Mouse (Mus musculus): ENCODE results near the gene Zbtb9. TPM values are rescaled to one million over a fixed set of nuclear protein-coding genes. Genes with fewer than 3 reads are reported as not detected.

Zbtb9 gene
- total and polyA plus RNA-seq, 3 experiments, result 10.7 to 13.4 TPM; not detected in 1

- H3K9me3 ChIP-seq (replicated peaks; ENCODE audit: insufficient read depth, low read length), result no peaks in the 10 kb centered on the region
- H3K27me3 ChIP-seq (ENCODE audit: control insufficient read depth in 1 of 2, insufficient read depth in 2 of 2, low read length in 2 of 2), result no peaks in the 10 kb centered on the region
- no peak for DNase-seq (ENCODE audit: low read depth, low spot score)
- no peak overlapping the region for H3K9ac ChIP-seq (ENCODE audit: control insufficient read depth, low read depth, low read length, poor library complexity, severe bottlenecking)
- TF ChIP-seq ZNF384 (IDR thresholded peaks at IDR 0.05; ENCODE audit: low read depth, low read length) (no peak), MAX (IDR thresholded peaks at IDR 0.05; ENCODE audit: low read length) (no peak)
- no peak overlapping the region for H3K4me3 ChIP-seq (ENCODE audit: control insufficient read depth in 1 of 2, insufficient read depth in 1 of 2, low read depth in 2 of 2, low read length in 2 of 2)
- H3K4me1 ChIP-seq (ENCODE audit: control insufficient read depth in 1 of 2, insufficient read depth in 2 of 2, low read length in 2 of 2), result peaks cover 7 to 19% of the 10 kb centered on the region in 2 experiments
- H3K79me2 ChIP-seq (ENCODE audit: control insufficient read depth, insufficient read depth, low read length, poor library complexity), result peaks cover 20% of the 10 kb centered on the region
- H3K27ac ChIP-seq (ENCODE audit: control insufficient read depth, low read depth, low read length), result no peak overlapping the region
- H3K36me3 ChIP-seq (ENCODE audit: control insufficient read depth in 1 of 2, insufficient read depth in 2 of 2, low read length in 2 of 2), result peaks cover 2 to 17% of the 10 kb centered on the region in 2 experiments; a peak in 3 of 4 replicates
Observed at GRCm38 (mm10) chr17:27023342-27023741, 50.4 kb downstream of the Zbtb9 start.

- Histone ChIP-seq H3K4me1 (ENCODE audit: control insufficient read depth in 1 of 2, insufficient read depth in 2 of 2, low read length in 2 of 2) (peaks cover 7 to 21% of the 10 kb centered on the region in 2 experiments), H3K36me3 (ENCODE audit: control insufficient read depth in 1 of 2, insufficient read depth in 2 of 2, low read length in 2 of 2) (peaks cover 2 to 17% of the 10 kb centered on the region in 2 experiments; a peak in 3 of 4 replicates), H3K27me3 (ENCODE audit: control insufficient read depth in 1 of 2, insufficient read depth in 2 of 2, low read length in 2 of 2) (no peaks in the 10 kb centered on the region), H3K9ac (ENCODE audit: control insufficient read depth, low read depth, low read length, poor library complexity, severe bottlenecking) (no peak overlapping the region; the same call in 1 of the 2 replicates), H3K79me2 (ENCODE audit: control insufficient read depth, insufficient read depth, low read length, poor library complexity) (peaks cover 20% of the 10 kb centered on the region), H3K9me3 (replicated peaks; ENCODE audit: insufficient read depth, low read length) (no peaks in the 10 kb centered on the region), H3K27ac (ENCODE audit: control insufficient read depth, low read depth, low read length) (peak overlapping the region; percentile 26; the same call in 1 of the 2 replicates), H3K4me3 (ENCODE audit: control insufficient read depth in 1 of 2, insufficient read depth in 1 of 2, low read depth in 2 of 2, low read length in 2 of 2) (no peak overlapping the region)
- TF ChIP-seq ELF1 (IDR thresholded peaks at IDR 0.05; ENCODE audit: low read depth, low read length), result peak; percentile 52; the same call in 1 of the 2 replicates
- 0 out of 2 replicates have a peak, but pooled peaks have one; percentile 39 for TF ChIP-seq NRF1 (IDR thresholded peaks at IDR 0.05; ENCODE audit: insufficient read depth, low read depth, low read length, poor library complexity, severe bottlenecking)
- TF ChIP-seq UBTF (IDR thresholded peaks at IDR 0.05; ENCODE audit: borderline replicate concordance, insufficient read depth, low read depth, low read length), result no peak
- peak in 1 of 2 experiments; percentile 44; a peak in 1 of 4 replicates for TF ChIP-seq EP300 (IDR thresholded peaks at IDR 0.05; ENCODE audit: low read depth in 1 of 2, low read length in 2 of 2)
- DNase-seq (ENCODE audit: low read depth, low spot score), result peak; percentile 77
Observed at GRCm38 (mm10) chr17:27025326-27025902, 52.4 kb downstream of the Zbtb9 start.

- H3K27me3 ChIP-seq (ENCODE audit: control insufficient read depth in 1 of 2, insufficient read depth in 2 of 2, low read length in 2 of 2), result no peaks in the 10 kb centered on the region
- no peak overlapping the region for H3K4me3 ChIP-seq (ENCODE audit: control insufficient read depth in 1 of 2, insufficient read depth in 1 of 2, low read depth in 2 of 2, low read length in 2 of 2)
- H3K27ac ChIP-seq (ENCODE audit: control insufficient read depth, low read depth, low read length), result 0 out of 2 replicates have a peak overlapping the region, but pooled peaks have one; percentile 8
- H3K4me1 ChIP-seq (ENCODE audit: control insufficient read depth in 1 of 2, insufficient read depth in 2 of 2, low read length in 2 of 2), result peaks cover 7 to 21% of the 10 kb centered on the region in 2 experiments
- no peaks in the 10 kb centered on the region for H3K9me3 ChIP-seq (replicated peaks; ENCODE audit: insufficient read depth, low read length)
- DNase-seq (ENCODE audit: low read depth, low spot score), result peak; percentile 44
- peaks cover 20% of the 10 kb centered on the region for H3K79me2 ChIP-seq (ENCODE audit: control insufficient read depth, insufficient read depth, low read length, poor library complexity)
- peaks cover 2 to 17% of the 10 kb centered on the region in 2 experiments; a peak in 3 of 4 replicates for H3K36me3 ChIP-seq (ENCODE audit: control insufficient read depth in 1 of 2, insufficient read depth in 2 of 2, low read length in 2 of 2)
- TF ChIP-seq MYB (IDR thresholded peaks at IDR 0.05; ENCODE audit: low read depth, low read length), result no peak
- no peak for TF ChIP-seq BHLHE40 (IDR thresholded peaks at IDR 0.05; ENCODE audit: borderline replicate concordance, low read depth, low read length)
- no peak for TF ChIP-seq EP300 (IDR thresholded peaks at IDR 0.05; ENCODE audit: low read depth in 1 of 2, low read length in 2 of 2)
- no peak for TF ChIP-seq NRF1 (IDR thresholded peaks at IDR 0.05; ENCODE audit: insufficient read depth, low read depth, low read length, poor library complexity, severe bottlenecking)
- no peak for TF ChIP-seq NELFE (IDR thresholded peaks at IDR 0.05; ENCODE audit: low read depth, low read length)
- no peak for TF ChIP-seq POLR2AphosphoS2 (IDR thresholded peaks at IDR 0.05; ENCODE audit: low read length)
- no peak for TF ChIP-seq GATA1 (IDR thresholded peaks at IDR 0.05; ENCODE audit: low read depth, low read length)
- no peak for TF ChIP-seq MAZ (IDR thresholded peaks at IDR 0.05; ENCODE audit: low read depth, low read length)
- TF ChIP-seq MAFK (IDR thresholded peaks at IDR 0.05; ENCODE audit: borderline replicate concordance, low read depth, low read length), result no peak
- TF ChIP-seq KAT2A (conservative IDR thresholded peaks at IDR 0.05; ENCODE audit: low read depth, low read length), result no peak
- no peak for TF ChIP-seq JUND (IDR thresholded peaks at IDR 0.05; ENCODE audit: low read depth, low read length)
- no peak for TF ChIP-seq TAL1 (IDR thresholded peaks at IDR 0.05; ENCODE audit: low read length)
- no peak for TF ChIP-seq SMC3 (IDR thresholded peaks at IDR 0.05; ENCODE audit: low read depth, low read length)
- no peak for TF ChIP-seq UBTF (IDR thresholded peaks at IDR 0.05; ENCODE audit: borderline replicate concordance, insufficient read depth, low read depth, low read length)
- H3K9ac ChIP-seq (ENCODE audit: control insufficient read depth, low read depth, low read length, poor library complexity, severe bottlenecking), result no peak overlapping the region
Observed at GRCm38 (mm10) chr17:27025951-27026350, 53.0 kb downstream of the Zbtb9 start.
